Mouse (Mus musculus): ENCODE results near the gene Gemin4. TPM values are rescaled to one million over a fixed set of nuclear protein-coding genes. Genes with fewer than 3 reads are reported as not detected.
A peak's percentile ranks its signal among the peaks of the same experiment; 100 is the strongest.

The Gemin4 gene
- total and polyA plus RNA-seq, 3 experiments: 41.3 to 51.6 (median 46.5) TPM

DNA sequence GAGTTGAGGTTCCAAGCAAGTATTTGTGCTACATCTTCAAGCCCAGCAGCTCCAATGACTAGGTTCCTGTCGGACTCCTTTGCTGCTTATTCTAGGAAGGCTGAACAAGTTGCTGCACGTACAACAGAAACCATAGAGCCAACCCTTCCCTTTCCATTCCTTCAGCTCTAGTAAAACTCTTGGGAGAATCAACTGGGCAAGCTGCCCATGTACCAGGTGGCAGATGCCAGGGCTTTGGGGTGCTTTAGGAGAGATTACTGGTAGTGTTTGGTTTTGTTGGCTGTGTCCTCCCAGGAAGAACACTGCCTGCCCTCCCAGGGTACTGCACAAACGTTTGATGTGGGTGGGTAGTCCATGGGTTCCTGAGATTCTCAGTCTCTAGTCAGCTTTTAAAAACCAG is 34.6 kb upstream of the Gemin4 start:
- peaks cover 0 to 15% of the 10 kb centered on the region in 2 experiments; a peak in 2 of 4 replicates for H3K4me1 ChIP-seq (ENCODE audit: control insufficient read depth in 1 of 2, insufficient read depth in 2 of 2)
- no peaks in the 10 kb centered on the region for H3K27me3 ChIP-seq (replicated peaks)
- TF ChIP-seq TBP (conservative IDR thresholded peaks at IDR 0.05; ENCODE audit: low read depth, low read length): no peak
- no peak for TF ChIP-seq MEF2A (IDR thresholded peaks at IDR 0.05; ENCODE audit: borderline replicate concordance, low read depth, low read length)
- TF ChIP-seq NELFE (IDR thresholded peaks at IDR 0.05; ENCODE audit: low read depth, low read length): no peak
- no peak for TF ChIP-seq MXI1 (IDR thresholded peaks at IDR 0.05; ENCODE audit: low read depth, low read length)
- no peak for TF ChIP-seq ZMIZ1 (IDR thresholded peaks at IDR 0.05; ENCODE audit: low read depth, low read length)
- no peak for TF ChIP-seq MYC (IDR thresholded peaks at IDR 0.05; ENCODE audit: low read depth, low read length)
- TF ChIP-seq JUN (IDR thresholded peaks at IDR 0.05; ENCODE audit: insufficient read depth, low read depth, low read length): no peak
- no peak for TF ChIP-seq RCOR1 (conservative IDR thresholded peaks at IDR 0.05; ENCODE audit: low read depth, low read length)
- no peak for TF ChIP-seq CHD2 (IDR thresholded peaks at IDR 0.05; ENCODE audit: low read length)
- TF ChIP-seq USF1 (IDR thresholded peaks at IDR 0.05; ENCODE audit: low read depth, low read length): no peak
- no peak for TF ChIP-seq MAFK (IDR thresholded peaks at IDR 0.05; ENCODE audit: insufficient replicate concordance, low read length)
- no peak for TF ChIP-seq TCF12 (IDR thresholded peaks at IDR 0.05; ENCODE audit: low read depth, low read length)
- no peak for TF ChIP-seq KAT2A (IDR thresholded peaks at IDR 0.05; ENCODE audit: insufficient replicate concordance, low read length)
- no peak for TF ChIP-seq USF2 (conservative IDR thresholded peaks at IDR 0.05; ENCODE audit: low read depth, low read length)
- TF ChIP-seq ELF1 (IDR thresholded peaks at IDR 0.05; ENCODE audit: low read depth, low read length): no peak
- TF ChIP-seq JUND (conservative IDR thresholded peaks at IDR 0.05; ENCODE audit: low read depth, low read length): no peak
- TF ChIP-seq UBTF (IDR thresholded peaks at IDR 0.05; ENCODE audit: low read depth, low read length): no peak
- H3K9ac ChIP-seq (ENCODE audit: insufficient read depth, low read depth): no peak overlapping the region
- H3K36me3 ChIP-seq (replicated peaks in 1 of 2; ENCODE audit: control insufficient read depth in 1 of 2, insufficient read depth in 1 of 2, low read length in 1 of 2): peaks cover 30 to 80% of the 10 kb centered on the region in 2 experiments
- no peaks in the 10 kb centered on the region for H3K79me2 ChIP-seq (replicated peaks; ENCODE audit: control insufficient read depth, extremely low read depth, insufficient read depth, poor library complexity, severe bottlenecking)
- dilution Hi-C loops (cut with MboI; ENCODE audit: extremely low pct_ligation_motif_present, extremely low pct_unique_long_range_greater_than_20kb, low sequenced_read_pairs) (no loop called here), in situ Hi-C loops (cut with MboI; ENCODE audit: low pct_ligation_motif_present, low pct_unique_long_range_greater_than_20kb, low sequenced_read_pairs) (loop anchor here (5.0 to 10.0 kb wide), 2 partner anchors 150 to 253 kb away; no protein-coding TSS in a partner anchor)
- no peak overlapping the region for H3K4me2 ChIP-seq (ENCODE audit: insufficient read depth, low read depth, poor library complexity, severe bottlenecking)
- DNase-seq (ENCODE audit: extremely low read depth): no peak
- H3K9me3 ChIP-seq (replicated peaks; ENCODE audit: low read length): no peaks in the 10 kb centered on the region
- no peak overlapping the region for H3K27ac ChIP-seq (ENCODE audit: insufficient read depth, low read depth)
- no peak overlapping the region for H3K4me3 ChIP-seq (replicated peaks in 1 of 3; ENCODE audit: low read depth in 2 of 3, low read length in 2 of 3, poor library complexity in 1 of 3)

DNA sequence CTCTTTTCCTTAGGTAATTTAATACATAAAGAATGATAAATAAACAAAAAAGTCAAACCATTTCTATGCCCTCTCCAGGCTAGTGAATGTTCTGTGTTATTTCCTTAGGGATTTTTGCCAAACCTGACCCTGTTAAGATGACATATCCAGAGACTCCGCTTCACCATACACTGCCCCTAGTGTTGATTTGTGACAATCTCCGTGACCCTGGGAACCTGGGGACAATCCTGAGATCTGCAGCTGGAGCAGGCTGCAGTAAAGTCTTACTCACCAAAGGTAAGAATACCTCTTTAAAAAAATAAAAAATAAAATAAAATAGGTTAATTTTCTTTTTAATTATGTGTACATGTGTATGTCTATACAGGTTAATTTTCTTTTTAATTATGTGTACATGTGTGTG is 29.8 kb upstream of the Gemin4 start:
- H3K9ac ChIP-seq (ENCODE audit: insufficient read depth, low read depth): no peak overlapping the region
- no peak for DNase-seq (ENCODE audit: extremely low read depth)
- H3K4me1 ChIP-seq (ENCODE audit: control insufficient read depth in 1 of 2, insufficient read depth in 2 of 2): peaks cover 4 to 22% of the 10 kb centered on the region in 2 experiments
- no peak for TF ChIP-seq USF1 (IDR thresholded peaks at IDR 0.05; ENCODE audit: low read depth, low read length)
- peak in 1 of 2 experiments; percentile 35; a peak in 2 of 4 replicates for TF ChIP-seq CTCF (conservative IDR thresholded peaks at IDR 0.05 in 1 of 2, IDR thresholded peaks at IDR 0.05 in 1 of 2; ENCODE audit: low read depth in 2 of 2, low read length in 2 of 2)
- no peak for TF ChIP-seq NELFE (IDR thresholded peaks at IDR 0.05; ENCODE audit: low read depth, low read length)
- dilution Hi-C loops (cut with MboI; ENCODE audit: extremely low pct_ligation_motif_present, extremely low pct_unique_long_range_greater_than_20kb, low sequenced_read_pairs): no loop called here
- peaks cover 32 to 69% of the 10 kb centered on the region in 2 experiments for H3K36me3 ChIP-seq (replicated peaks in 1 of 2; ENCODE audit: control insufficient read depth in 1 of 2, insufficient read depth in 1 of 2, low read length in 1 of 2)
- H3K79me2 ChIP-seq (replicated peaks; ENCODE audit: control insufficient read depth, extremely low read depth, insufficient read depth, poor library complexity, severe bottlenecking): peaks cover 18% of the 10 kb centered on the region
- no peaks in the 10 kb centered on the region for H3K9me3 ChIP-seq (replicated peaks; ENCODE audit: low read length)
- no peak overlapping the region for H3K4me3 ChIP-seq (replicated peaks in 1 of 3; ENCODE audit: low read depth in 2 of 3, low read length in 2 of 3, poor library complexity in 1 of 3)
- in situ Hi-C loops (cut with MboI; ENCODE audit: low pct_ligation_motif_present, low pct_unique_long_range_greater_than_20kb, low sequenced_read_pairs): no loop called here
- no peaks in the 10 kb centered on the region for H3K27me3 ChIP-seq (replicated peaks)
- H3K27ac ChIP-seq (ENCODE audit: insufficient read depth, low read depth): no peak overlapping the region
- no peak overlapping the region for H3K4me2 ChIP-seq (ENCODE audit: insufficient read depth, low read depth, poor library complexity, severe bottlenecking)

Data from CH12.LX (cell line).